Mouse (Mus musculus): ENCODE results near the gene Cenpu.

Gene Cenpu

GRCm38 (mm10) chr8:46600959-46601707 lies 49.3 kb downstream of the Cenpu start:
- DNase-seq: no peak

- DNase-seq: no peak
Observed at GRCm38 (mm10) chr8:46603587-46603986, 51.8 kb downstream of the Cenpu start.

GRCm38 (mm10) chr8:46606930-46607329 lies 55.1 kb downstream of the Cenpu start:
- DNase-seq: no peak

- DNase-seq: no peak
Observed at GRCm38 (mm10) chr8:46611557-46611956, 59.7 kb downstream of the Cenpu start.

GRCm38 (mm10) chr8:46612913-46613312 lies 61.1 kb downstream of the Cenpu start:
- DNase-seq: no peak

GRCm38 (mm10) chr8:46613377-46613776 lies 61.5 kb downstream of the Cenpu start:
- no peak for DNase-seq

- DNase-seq: peak; percentile 17
Observed at GRCm38 (mm10) chr8:46615936-46616335, 64.1 kb downstream of the Cenpu start.

GRCm38 (mm10) chr8:46616879-46617689 lies 65.3 kb downstream of the Cenpu start, which contains the start of the genes Primpol and Casp3:
Gene Primpol (minus strand): TSS chr8:46617212.
Gene Casp3 (plus strand): TSS chr8:46617291.
- DNase-seq: peak; percentile 94

- DNase-seq: no peak
Observed at GRCm38 (mm10) chr8:46617690-46618620, 66.1 kb downstream of the Cenpu start.

GRCm38 (mm10) chr8:46618639-46619320 lies 67.0 kb downstream of the Cenpu start:
- DNase-seq: no peak

GRCm38 (mm10) chr8:46622446-46623270 lies 70.8 kb downstream of the Cenpu start:
- no peak for DNase-seq

GRCm38 (mm10) chr8:46625166-46625565 lies 73.3 kb downstream of the Cenpu start:
- DNase-seq: no peak

- no peak for DNase-seq
Observed at GRCm38 (mm10) chr8:46626642-46627041, 74.8 kb downstream of the Cenpu start.

- no peak for DNase-seq
Observed at GRCm38 (mm10) chr8:46627881-46628280, 76.1 kb downstream of the Cenpu start.

- DNase-seq: no peak
Observed at GRCm38 (mm10) chr8:46628645-46629044, 76.8 kb downstream of the Cenpu start.

Measured in cerebellum, adult 9-10 months (tissue).